Mouse (Mus musculus): Measurements from ENCODE around the gene Nmnat3. TPM values are rescaled to one million over a fixed set of nuclear protein-coding genes. Genes with fewer than 3 reads are reported as not detected.

Gene Nmnat3
- polyA plus RNA-seq, 1 experiment from 2014 or later: 8.9 TPM

- Histone ChIP-seq H3K9me3 (no peaks in the 10 kb centered on the region), H3K27ac (no peak overlapping the region), H3K4me3 (no peak overlapping the region), H3K4me1 (peaks cover 6% of the 10 kb centered on the region; the same call in 1 of the 2 replicates), H3K27me3 (ENCODE audit: insufficient read depth, poor library complexity, severe bottlenecking) (no peaks in the 10 kb centered on the region), H3K36me3 (no peaks in the 10 kb centered on the region)
- no peak for DNase-seq (ENCODE audit: low spot score)
- WGBS: 82% methylated on average over 4 of the region's 4 CpGs
Observed at GRCm38 (mm10) chr9:98317897-98318296, 30.7 kb downstream of the Nmnat3 start.

GRCm38 (mm10) chr9:98318875-98319274, 31.6 kb downstream of the Nmnat3 start:
- H3K9me3 ChIP-seq: no peaks in the 10 kb centered on the region
- H3K27ac ChIP-seq: no peak overlapping the region
- WGBS: 48% methylated on average over 3 of the region's 3 CpGs
- H3K4me1 ChIP-seq: peaks cover 6% of the 10 kb centered on the region; the same call in 1 of the 2 replicates
- H3K4me3 ChIP-seq: no peak overlapping the region
- H3K36me3 ChIP-seq: no peaks in the 10 kb centered on the region
- H3K27me3 ChIP-seq (ENCODE audit: insufficient read depth, poor library complexity, severe bottlenecking): no peaks in the 10 kb centered on the region
- DNase-seq (ENCODE audit: low spot score): no peak

GRCm38 (mm10) chr9:98320785-98321184, 33.5 kb downstream of the Nmnat3 start:
- no peak for DNase-seq (ENCODE audit: low spot score)
- 90% methylated on average over 3 of the region's 3 CpGs for WGBS
- Histone ChIP-seq H3K4me3 (no peak overlapping the region), H3K27ac (no peak overlapping the region), H3K36me3 (no peaks in the 10 kb centered on the region), H3K4me1 (no peaks in the 10 kb centered on the region), H3K9me3 (no peaks in the 10 kb centered on the region), H3K27me3 (ENCODE audit: insufficient read depth, poor library complexity, severe bottlenecking) (no peaks in the 10 kb centered on the region; the same call in 1 of the 2 replicates)

GRCm38 (mm10) chr9:98326088-98326487, 38.9 kb downstream of the Nmnat3 start:
- DNase-seq (ENCODE audit: low spot score): no peak
- H3K27ac ChIP-seq: no peak overlapping the region
- WGBS: 94% methylated on average over 1 of the region's 1 CpGs
- no peaks in the 10 kb centered on the region for H3K9me3 ChIP-seq
- H3K4me3 ChIP-seq: no peak overlapping the region
- no peaks in the 10 kb centered on the region; the same call in 1 of the 2 replicates for H3K4me1 ChIP-seq
- H3K27me3 ChIP-seq (ENCODE audit: insufficient read depth, poor library complexity, severe bottlenecking): no peaks in the 10 kb centered on the region; the same call in 1 of the 2 replicates
- no peaks in the 10 kb centered on the region for H3K36me3 ChIP-seq

GRCm38 (mm10) chr9:98328415-98329176, 41.4 kb downstream of the Nmnat3 start:
- H3K27ac ChIP-seq: no peak overlapping the region
- no peak overlapping the region for H3K4me3 ChIP-seq
- no peaks in the 10 kb centered on the region; the same call in 1 of the 2 replicates for H3K27me3 ChIP-seq (ENCODE audit: insufficient read depth, poor library complexity, severe bottlenecking)
- no peak for DNase-seq (ENCODE audit: low spot score)
- no peaks in the 10 kb centered on the region for H3K36me3 ChIP-seq
- H3K9me3 ChIP-seq: no peaks in the 10 kb centered on the region
- peaks cover 2% of the 10 kb centered on the region; the same call in 1 of the 2 replicates for H3K4me1 ChIP-seq
- 90% methylated on average over 10 of the region's 10 CpGs for WGBS

- no peaks in the 10 kb centered on the region for H3K36me3 ChIP-seq
- no peak overlapping the region for H3K4me3 ChIP-seq
- H3K4me1 ChIP-seq: peaks cover 2% of the 10 kb centered on the region; the same call in 1 of the 2 replicates
- no peak for DNase-seq (ENCODE audit: low spot score)
- 73% methylated on average over 20 of the region's 20 CpGs for WGBS
- H3K27me3 ChIP-seq (ENCODE audit: insufficient read depth, poor library complexity, severe bottlenecking): no peaks in the 10 kb centered on the region; the same call in 1 of the 2 replicates
- H3K27ac ChIP-seq: no peak overlapping the region
- H3K9me3 ChIP-seq: no peaks in the 10 kb centered on the region
Observed at GRCm38 (mm10) chr9:98329274-98330105, 42.3 kb downstream of the Nmnat3 start.

- DNase-seq (ENCODE audit: low spot score): no peak
- no peaks in the 10 kb centered on the region for H3K27me3 ChIP-seq (ENCODE audit: insufficient read depth, poor library complexity, severe bottlenecking)
- no peak overlapping the region for H3K27ac ChIP-seq
- H3K9me3 ChIP-seq: no peaks in the 10 kb centered on the region
- no peak overlapping the region for H3K4me3 ChIP-seq
- no peaks in the 10 kb centered on the region for H3K36me3 ChIP-seq
- 56% methylated on average over 3 of the region's 3 CpGs for WGBS
- H3K4me1 ChIP-seq: 0 out of 2 replicates have a peak, but pooled peaks cover 2% of the 10 kb centered on the region
Observed at GRCm38 (mm10) chr9:98333219-98333754, 46.1 kb downstream of the Nmnat3 start.

GRCm38 (mm10) chr9:98337881-98338769, 50.9 kb downstream of the Nmnat3 start:
- Histone ChIP-seq H3K27ac (no peak overlapping the region), H3K36me3 (no peaks in the 10 kb centered on the region), H3K4me3 (no peak overlapping the region), H3K9me3 (no peaks in the 10 kb centered on the region), H3K27me3 (ENCODE audit: insufficient read depth, poor library complexity, severe bottlenecking) (no peaks in the 10 kb centered on the region), H3K4me1 (peaks cover 8% of the 10 kb centered on the region; the same call in 1 of the 2 replicates)
- 80% methylated on average over 15 of the region's 15 CpGs for WGBS
- no peak for DNase-seq (ENCODE audit: low spot score)

- Histone ChIP-seq H3K36me3 (no peaks in the 10 kb centered on the region), H3K4me1 (peaks cover 6% of the 10 kb centered on the region; the same call in 1 of the 2 replicates), H3K4me3 (no peak overlapping the region), H3K27ac (no peak overlapping the region), H3K27me3 (ENCODE audit: insufficient read depth, poor library complexity, severe bottlenecking) (no peaks in the 10 kb centered on the region), H3K9me3 (no peaks in the 10 kb centered on the region)
- DNase-seq (ENCODE audit: low spot score): no peak
- 69% methylated on average over 4 of the region's 4 CpGs for WGBS
Observed at GRCm38 (mm10) chr9:98339971-98340370, 52.7 kb downstream of the Nmnat3 start.

- Histone ChIP-seq H3K36me3 (no peaks in the 10 kb centered on the region), H3K27ac (no peak overlapping the region; the same call in 1 of the 2 replicates), H3K9me3 (no peaks in the 10 kb centered on the region), H3K4me1 (peaks cover 6% of the 10 kb centered on the region; the same call in 1 of the 2 replicates), H3K27me3 (ENCODE audit: insufficient read depth, poor library complexity, severe bottlenecking) (no peaks in the 10 kb centered on the region), H3K4me3 (no peak overlapping the region)
- DNase-seq (ENCODE audit: low spot score): no peak
- 76% methylated on average over 4 of the region's 4 CpGs for WGBS
Observed at GRCm38 (mm10) chr9:98340427-98340826, 53.2 kb downstream of the Nmnat3 start.

GRCm38 (mm10) chr9:98345840-98346239, 58.6 kb downstream of the Nmnat3 start:
- WGBS: 92% methylated on average over 1 of the region's 1 CpGs
- no peaks in the 10 kb centered on the region; the same call in 1 of the 2 replicates for H3K27me3 ChIP-seq (ENCODE audit: insufficient read depth, poor library complexity, severe bottlenecking)
- H3K9me3 ChIP-seq: no peaks in the 10 kb centered on the region

GRCm38 (mm10) chr9:98346240-98346639, 59.0 kb downstream of the Nmnat3 start:
- no peaks in the 10 kb centered on the region; the same call in 1 of the 2 replicates for H3K27me3 ChIP-seq (ENCODE audit: insufficient read depth, poor library complexity, severe bottlenecking)
- H3K4me1 ChIP-seq: peaks cover 8% of the 10 kb centered on the region; the same call in 1 of the 2 replicates
- WGBS: 93% methylated on average over 4 of the region's 4 CpGs
- H3K27ac ChIP-seq: no peak overlapping the region
- H3K4me3 ChIP-seq: no peak overlapping the region
- no peak for DNase-seq (ENCODE audit: low spot score)
- H3K36me3 ChIP-seq: no peaks in the 10 kb centered on the region
- no peaks in the 10 kb centered on the region for H3K9me3 ChIP-seq

More at GRCm38 (mm10) chr9:98345840-98346239, 58.6 kb downstream of the Nmnat3 start:
- DNase-seq (ENCODE audit: low spot score): no peak
- no peaks in the 10 kb centered on the region for H3K36me3 ChIP-seq
- H3K4me3 ChIP-seq: no peak overlapping the region
- no peak overlapping the region for H3K27ac ChIP-seq
- peaks cover 8% of the 10 kb centered on the region; the same call in 1 of the 2 replicates for H3K4me1 ChIP-seq

Data from heart, embryonic 10.5 days (tissue).